Mouse (Mus musculus) lung, postnatal 0 days (tissue): Measurements from ENCODE around the gene Mtss1l.

Experiments used
- CTCF ChIP-seq: IDR thresholded peaks from 2 replicates; pipeline ENCODE4 v1.5.1; 2016; ENCODE audit warnings: antibody characterized with exemption, mild to moderate bottlenecking
- EP300 ChIP-seq: IDR thresholded peaks from 2 replicates; pipeline ENCODE4 v1.6.1; 2016; ENCODE audit warnings: antibody characterized with exemption, mild to moderate bottlenecking, control low read depth

GRCm38 (mm10) chr8:110704103-110704502 lies 17.2 kb upstream of the Mtss1l start:
- TF ChIP-seq EP300, result no peak
- TF ChIP-seq CTCF, result no peak
